Mouse (Mus musculus) kidney, adult 11 months (tissue): ENCODE measurements around the gene 1700001O22Rik.

Source experiments
- DNase-seq: peaks from one replicate; pipeline ENCODE4 v3.0.0; 2022

Gene 1700001O22Rik

GRCm38 (mm10) chr2:30810573-30810972 lies 7.1 kb upstream of the 1700001O22Rik start:
- no peak for DNase-seq

GRCm38 (mm10) chr2:30809503-30809902 lies 6.0 kb upstream of the 1700001O22Rik start:
- DNase-seq: no peak

- DNase-seq: no peak
These were observed 4.8 kb upstream of the 1700001O22Rik start for GRCm38 (mm10) chr2:30808296-30808655.

GRCm38 (mm10) chr2:30807648-30808295 lies 4.3 kb upstream of the 1700001O22Rik start, which contains the start of gene Ntmt1:
Gene Ntmt1, plus strand, starts transcription at chr2:30807826.
- peak; percentile 100 for DNase-seq

GRCm38 (mm10) chr2:30807147-30807647 lies 3.7 kb upstream of the 1700001O22Rik start:
- DNase-seq: no peak

- no peak for DNase-seq
These were observed 2.5 kb upstream of the 1700001O22Rik start for GRCm38 (mm10) chr2:30805983-30806382.

- no peak for DNase-seq
These were observed 2.2 kb downstream of the 1700001O22Rik start for GRCm38 (mm10) chr2:30801067-30801852.

GRCm38 (mm10) chr2:30800671-30801066 lies 2.8 kb downstream of the 1700001O22Rik start:
- DNase-seq: no peak

- no peak for DNase-seq
These were observed 4.0 kb downstream of the 1700001O22Rik start for GRCm38 (mm10) chr2:30799456-30799855.

GRCm38 (mm10) chr2:30796382-30796781 lies 7.1 kb downstream of the 1700001O22Rik start:
- DNase-seq: peak; percentile 83

GRCm38 (mm10) chr2:30795889-30796275 lies 7.6 kb downstream of the 1700001O22Rik start:
- no peak for DNase-seq

- no peak for DNase-seq
These were observed 8.1 kb downstream of the 1700001O22Rik start for GRCm38 (mm10) chr2:30795271-30795888.

- DNase-seq: peak; percentile 89
These were observed 9.0 kb downstream of the 1700001O22Rik start for GRCm38 (mm10) chr2:30794179-30795108.

- no peak for DNase-seq
These were observed 11.4 kb downstream of the 1700001O22Rik start for GRCm38 (mm10) chr2:30792061-30792460.

GRCm38 (mm10) chr2:30787466-30787865 lies 16.0 kb downstream of the 1700001O22Rik start:
- DNase-seq: no peak

- no peak for DNase-seq
These were observed 19.1 kb downstream of the 1700001O22Rik start for GRCm38 (mm10) chr2:30784078-30784994.

- DNase-seq: peak; percentile 77
These were observed 20.1 kb downstream of the 1700001O22Rik start for GRCm38 (mm10) chr2:30783346-30783745.

- no peak for DNase-seq
These were observed 20.9 kb downstream of the 1700001O22Rik start for GRCm38 (mm10) chr2:30782312-30783290.

- DNase-seq: peak; percentile 87
These were observed 24.2 kb downstream of the 1700001O22Rik start for GRCm38 (mm10) chr2:30779241-30779640.

GRCm38 (mm10) chr2:30778235-30778634 lies 25.2 kb downstream of the 1700001O22Rik start:
- no peak for DNase-seq
